Mouse (Mus musculus) hindbrain, embryonic 11.5 days (tissue): ENCODE measurements around the gene Fam124b. TPM values are rescaled to one million over a fixed set of nuclear protein-coding genes. Genes with fewer than 3 reads are reported as not detected.

Source experiments
- ATAC-seq: fragments of 200-750 bp; cut with Nextera tagmentation; 2 replicates; pipeline ENCODE4 v1.8.0; 2017; ENCODE audit warnings: mild to moderate bottlenecking, moderate TSS enrichment, moderate library complexity; ENCODE audit not compliant: low FRiP score
- DNase-seq: peaks from one replicate; pipeline ENCODE4 v3.0.0-alpha.2; 2015; ENCODE audit warnings: low spot score
- H3K27ac ChIP-seq: fragments of 300-500 bp; sonication (generic); 2 replicates; pipeline ENCODE4 v1.5.1; 2014; ENCODE audit warnings: mild to moderate bottlenecking, low read depth, low read length
- H3K27me3 ChIP-seq: fragments of 300-500 bp; sonication (generic); 2 replicates; pipeline ENCODE4 v1.6.1; 2014; ENCODE audit warnings: mild to moderate bottlenecking, low read length, moderate library complexity, mixed read lengths; ENCODE audit not compliant: control insufficient read depth, insufficient read depth
- H3K36me3 ChIP-seq: fragments of 300-500 bp; sonication (generic); 2 replicates; pipeline ENCODE4 v1.6.1; 2014; ENCODE audit warnings: mild to moderate bottlenecking, low read length, moderate library complexity, mixed read lengths; ENCODE audit not compliant: control insufficient read depth, insufficient read depth
- H3K4me1 ChIP-seq: fragments of 300-500 bp; sonication (generic); replicated peaks from 2 replicates; pipeline ENCODE4 v1.6.1; 2014; ENCODE audit warnings: low read length, mixed read lengths; ENCODE audit not compliant: control insufficient read depth, insufficient read depth
- H3K4me2 ChIP-seq: fragments of 300-500 bp; sonication (generic); replicated peaks from 2 replicates; pipeline ENCODE4 v1.6.1; 2014; ENCODE audit warnings: mild to moderate bottlenecking, low read depth, low read length
- H3K4me3 ChIP-seq: fragments of 300-500 bp; sonication (generic); 2 replicates; pipeline ENCODE4 v1.5.1; 2014; ENCODE audit warnings: low read depth, low read length
- H3K9ac ChIP-seq: fragments of 300-500 bp; sonication (generic); 2 replicates; pipeline ENCODE4 v1.6.1; 2014; ENCODE audit warnings: low read depth, low read length
- H3K9me3 ChIP-seq: fragments of 300-500 bp; sonication (generic); 2 replicates; pipeline ENCODE4 v1.6.1; 2016; ENCODE audit warnings: low read length; ENCODE audit not compliant: control insufficient read depth
- whole genome bisulfite sequencing: fragments of 180-500 bp; shearing (Covaris S2); extraction: QIAGEN DNeasy Blood & Tissue Kit; methylation state at CpG from one replicate; pipeline ENCODE4 v1.1.7; 2014; 5-methylcytosine and 5-hydroxymethylcytosine counted together
- polyA plus RNA-seq: library from polyadenylated mRNA; unstranded; fragments of >200 nt; fragmentation: Nextera tagmentation; extraction: Ambion mirVana; gene quantifications from 2 replicates; pipeline ENCODE4 v1.2.1, GENCODE M21; 2014

Gene Fam124b
- polyA plus RNA-seq, 1 experiment from 2014 or later = 0.46 TPM

DNA sequence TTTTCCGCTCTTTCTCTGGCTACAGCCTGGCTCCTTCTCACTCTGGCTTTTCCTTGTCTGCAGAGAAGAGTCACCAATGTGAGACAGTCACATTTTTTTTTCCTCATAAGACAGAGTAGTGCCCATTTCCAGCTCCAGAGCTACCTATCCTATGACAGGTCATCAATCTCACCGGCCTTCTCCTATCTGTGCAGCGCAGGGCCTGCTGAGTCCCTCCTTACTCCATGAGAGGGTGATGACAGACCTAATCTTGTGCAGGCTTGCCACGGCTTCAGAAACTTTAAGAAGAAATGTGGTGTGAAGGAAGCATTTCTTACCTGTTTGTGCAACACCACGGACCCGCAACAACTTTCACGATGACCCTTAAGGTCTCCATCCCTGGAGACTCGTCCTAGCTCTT is 25.4 kb downstream of the Fam124b start:
- H3K4me2 ChIP-seq = no peak overlapping the region
- H3K36me3 ChIP-seq = no peaks in the 10 kb centered on the region
- no peak overlapping the region for H3K4me3 ChIP-seq
- no peak for DNase-seq
- H3K27me3 ChIP-seq = no peaks in the 10 kb centered on the region
- H3K9ac ChIP-seq = no peak overlapping the region
- H3K9me3 ChIP-seq = no peaks in the 10 kb centered on the region
- no peaks in the 10 kb centered on the region for H3K4me1 ChIP-seq
- no peak overlapping the region for H3K27ac ChIP-seq
- 92% methylated on average over 8 of the region's 8 CpGs for WGBS
- ATAC-seq = no peak

DNA sequence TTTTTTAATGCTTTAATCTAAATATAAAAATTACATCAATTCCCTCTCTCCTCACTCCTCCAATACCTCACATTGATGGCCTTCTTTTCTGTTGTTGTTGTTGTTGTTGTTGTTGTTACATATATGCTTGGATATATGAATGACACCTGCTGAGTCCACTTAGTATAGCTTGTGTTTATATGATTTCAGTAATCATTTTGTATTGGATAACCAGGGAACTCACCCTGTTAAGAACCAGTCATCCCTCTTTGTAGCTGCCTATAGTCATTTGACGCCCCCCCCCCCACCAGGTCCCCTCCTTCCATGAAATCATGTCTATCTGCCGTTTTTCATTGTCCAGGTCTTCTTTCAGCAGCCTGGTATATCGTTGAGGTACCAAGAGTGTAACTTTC is 36.9 kb downstream of the Fam124b start:
- H3K27ac ChIP-seq = no peak overlapping the region
- H3K9ac ChIP-seq = no peak overlapping the region
- no peaks in the 10 kb centered on the region for H3K9me3 ChIP-seq
- 72% methylated on average over 3 of the region's 3 CpGs for WGBS
- no peak for DNase-seq
- no peaks in the 10 kb centered on the region for H3K4me1 ChIP-seq
- no peaks in the 10 kb centered on the region for H3K36me3 ChIP-seq
- H3K4me2 ChIP-seq = no peak overlapping the region
- H3K4me3 ChIP-seq = no peak overlapping the region
- H3K27me3 ChIP-seq = no peaks in the 10 kb centered on the region
- 0 out of 2 replicates have a peak, but pooled peaks have one; percentile 38 for ATAC-seq

DNA sequence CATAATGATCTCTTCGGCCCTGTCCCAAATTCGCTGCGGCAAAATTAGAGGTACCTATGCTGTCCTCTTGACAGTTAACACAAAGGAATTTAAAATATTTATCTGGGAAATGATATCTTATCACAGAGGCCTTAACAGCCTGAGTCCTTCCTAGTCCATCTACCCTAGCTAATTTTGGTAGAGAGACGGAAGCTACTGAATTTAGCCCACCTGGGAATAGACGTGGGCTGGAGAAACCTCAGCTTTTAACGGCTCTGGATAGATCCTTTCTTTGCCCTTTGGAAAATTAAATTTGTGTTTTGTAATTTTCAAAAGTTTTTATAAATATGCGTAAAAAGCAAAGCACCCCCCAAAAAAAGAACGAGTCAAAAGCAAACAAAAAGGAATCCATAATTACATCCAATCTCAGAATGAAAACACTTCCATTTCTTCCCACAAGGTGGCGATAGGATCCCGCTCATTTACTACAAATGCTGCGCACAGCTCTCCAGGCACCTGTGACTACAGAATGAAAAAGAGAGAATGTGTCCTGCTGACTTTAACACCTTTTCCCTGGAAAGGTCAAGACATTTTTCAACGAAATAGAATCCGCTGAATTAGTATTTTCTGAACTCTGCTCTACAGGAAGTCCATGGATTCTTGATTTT is 37.4 kb downstream of the Fam124b start:
- no peaks in the 10 kb centered on the region for H3K27me3 ChIP-seq
- H3K9ac ChIP-seq = no peak overlapping the region
- H3K4me3 ChIP-seq = no peak overlapping the region
- peak; percentile 81 for DNase-seq
- ATAC-seq = peak; percentile 56; the same call in 1 of the 2 replicates
- no peak overlapping the region for H3K4me2 ChIP-seq
- no peaks in the 10 kb centered on the region for H3K36me3 ChIP-seq
- H3K4me1 ChIP-seq = no peaks in the 10 kb centered on the region
- 39% methylated on average over 13 of the region's 13 CpGs for WGBS
- no peaks in the 10 kb centered on the region for H3K9me3 ChIP-seq
- no peak overlapping the region for H3K27ac ChIP-seq

DNA sequence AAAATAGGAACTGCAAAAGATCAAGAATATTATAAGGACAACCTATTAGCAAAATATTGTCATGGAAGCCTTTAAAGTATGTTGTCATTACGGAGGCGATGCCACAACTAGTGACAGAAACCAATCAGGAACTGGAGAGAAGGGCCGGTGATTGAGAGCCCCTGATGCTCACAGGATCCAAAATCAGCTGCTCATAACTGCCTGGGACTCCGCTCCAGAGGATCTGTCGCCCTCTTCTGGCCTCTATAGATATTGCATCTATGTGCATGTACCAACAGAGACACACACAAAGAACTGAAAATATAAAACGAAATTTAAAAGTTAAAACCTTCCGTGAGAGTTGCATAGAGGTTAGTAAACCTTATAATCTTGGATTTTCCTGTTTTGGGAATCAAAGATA is 38.1 kb downstream of the Fam124b start:
- Histone ChIP-seq H3K36me3 (no peaks in the 10 kb centered on the region), H3K9me3 (no peaks in the 10 kb centered on the region), H3K4me3 (no peak overlapping the region), H3K27me3 (no peaks in the 10 kb centered on the region), H3K4me1 (no peaks in the 10 kb centered on the region), H3K4me2 (no peak overlapping the region), H3K9ac (no peak overlapping the region), H3K27ac (no peak overlapping the region)
- ATAC-seq (no peak), DNase-seq (peak; percentile 47)
- 60% methylated on average over 7 of the region's 7 CpGs for WGBS

DNA sequence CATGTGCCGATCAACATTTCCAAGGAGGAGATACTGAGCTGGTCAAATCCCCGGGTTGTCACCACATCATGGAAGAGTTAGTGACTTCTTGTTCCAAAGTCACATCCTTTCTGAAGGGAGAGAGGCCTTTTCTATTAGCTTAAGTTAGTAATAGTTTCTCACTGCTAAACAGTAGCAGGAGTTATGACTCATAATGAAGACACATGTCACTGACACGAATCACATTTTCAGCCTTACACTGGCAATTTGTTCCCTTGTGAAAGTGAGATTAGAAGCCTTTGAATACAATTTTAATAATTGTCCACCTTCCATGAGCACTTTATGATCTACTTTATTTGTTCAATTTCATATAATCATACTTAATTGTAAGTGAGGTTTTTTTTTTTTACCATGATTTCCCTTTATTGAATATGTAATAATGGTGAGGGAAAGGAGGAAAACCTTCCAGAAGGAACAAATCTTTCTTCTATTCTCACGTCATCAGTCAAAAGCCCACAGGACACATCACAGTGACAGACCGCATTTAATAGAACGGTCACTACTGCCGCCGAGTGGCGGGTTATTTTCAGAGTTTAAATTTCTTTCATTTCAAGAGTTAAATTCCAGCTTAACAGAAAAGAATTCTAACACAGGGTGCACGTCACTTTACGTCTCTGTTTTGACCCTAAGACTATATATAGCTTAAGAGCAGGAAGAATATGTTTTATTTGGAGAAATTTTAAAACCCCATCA is 40.5 kb downstream of the Fam124b start:
- no peaks in the 10 kb centered on the region for H3K27me3 ChIP-seq
- 72% methylated on average over 11 of the region's 11 CpGs for WGBS

DNA sequence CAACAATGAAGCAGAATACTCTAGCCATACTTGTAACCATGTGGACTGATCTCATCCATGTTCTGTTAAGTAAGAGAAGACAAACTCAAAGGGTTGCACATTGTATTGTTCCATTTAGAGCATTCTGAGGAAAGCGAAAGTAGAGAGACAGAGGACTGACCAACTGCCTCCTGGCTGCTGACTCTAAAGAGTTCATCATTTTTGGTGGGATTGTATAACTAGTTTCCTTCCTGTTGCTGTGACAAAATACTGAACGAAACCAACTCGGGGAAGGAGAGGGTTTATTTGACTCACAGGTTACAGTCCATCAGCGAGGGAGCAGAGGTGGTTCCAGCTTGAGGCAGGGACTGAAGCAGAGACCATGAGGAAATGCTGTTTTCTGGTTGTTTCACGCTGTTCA is 50.6 kb downstream of the Fam124b start:
- no peak for ATAC-seq

More for the DNA sequence above, 40.5 kb downstream of the Fam124b start:
- Histone ChIP-seq H3K4me3 (no peak overlapping the region), H3K36me3 (no peaks in the 10 kb centered on the region), H3K27ac (no peak overlapping the region), H3K9ac (no peak overlapping the region), H3K4me2 (no peak overlapping the region), H3K4me1 (no peaks in the 10 kb centered on the region), H3K9me3 (no peaks in the 10 kb centered on the region)
- DNase-seq = peak; percentile 10
- no peak for ATAC-seq

DNA sequence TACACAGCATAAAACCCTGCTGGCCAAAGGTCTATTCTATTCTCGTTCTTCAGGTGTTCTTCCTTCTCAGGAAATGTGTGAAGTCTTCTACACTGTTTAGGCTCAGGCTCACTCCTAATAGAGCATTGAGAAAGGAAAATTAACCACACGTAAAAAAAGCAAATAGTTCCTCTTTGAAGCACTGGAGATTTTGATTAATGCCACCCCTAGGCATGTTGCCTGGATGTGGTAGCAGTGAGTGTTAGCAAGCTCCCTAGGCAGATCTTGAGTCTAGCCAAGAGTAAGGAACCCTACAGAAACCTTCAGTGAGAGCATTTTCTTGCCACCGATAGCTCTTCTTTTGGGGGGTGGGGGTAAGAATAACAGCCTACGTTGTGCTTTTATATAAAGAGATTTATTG is 51.7 kb downstream of the Fam124b start:
- H3K36me3 ChIP-seq = no peaks in the 10 kb centered on the region
- no peak overlapping the region for H3K27ac ChIP-seq
- DNase-seq = no peak

More for the DNA sequence above, 50.6 kb downstream of the Fam124b start:
- Histone ChIP-seq H3K27me3 (no peaks in the 10 kb centered on the region), H3K36me3 (no peaks in the 10 kb centered on the region), H3K4me1 (no peaks in the 10 kb centered on the region), H3K9me3 (no peaks in the 10 kb centered on the region), H3K4me3 (no peak overlapping the region), H3K4me2 (no peak overlapping the region), H3K27ac (no peak overlapping the region), H3K9ac (no peak overlapping the region)
- WGBS = 89% methylated on average over 5 of the region's 5 CpGs
- DNase-seq = no peak

DNA sequence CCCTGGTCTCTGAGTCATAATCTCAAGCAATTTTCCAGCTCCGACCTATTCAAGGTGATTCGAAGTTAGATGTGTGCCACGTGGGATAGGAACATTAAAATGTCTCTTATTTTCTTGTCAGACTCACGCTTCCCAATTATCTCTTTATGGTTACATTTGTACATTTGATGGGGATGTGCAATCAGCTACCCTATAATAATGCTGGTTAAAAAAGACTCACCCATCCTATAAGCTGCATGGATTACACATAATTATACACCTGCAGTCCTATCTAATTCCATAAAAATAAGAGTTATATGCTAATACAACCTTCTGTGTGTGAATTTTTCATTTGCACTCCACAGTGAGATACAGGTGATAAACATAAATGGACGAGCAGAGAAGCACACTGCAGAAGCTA is 52.9 kb downstream of the Fam124b start:
- no peak overlapping the region for H3K4me3 ChIP-seq
- no peaks in the 10 kb centered on the region for H3K4me1 ChIP-seq
- WGBS = 91% methylated on average over 5 of the region's 5 CpGs
- DNase-seq (no peak), ATAC-seq (no peak)
- no peak overlapping the region for H3K9ac ChIP-seq
- no peaks in the 10 kb centered on the region for H3K9me3 ChIP-seq
- no peaks in the 10 kb centered on the region for H3K36me3 ChIP-seq
- no peaks in the 10 kb centered on the region for H3K27me3 ChIP-seq
- no peak overlapping the region for H3K27ac ChIP-seq
- no peak overlapping the region for H3K4me2 ChIP-seq

More for the DNA sequence above, 51.7 kb downstream of the Fam124b start:
- H3K4me1 ChIP-seq = no peaks in the 10 kb centered on the region
- no peak overlapping the region for H3K4me3 ChIP-seq
- no peak for ATAC-seq
- no peaks in the 10 kb centered on the region for H3K9me3 ChIP-seq
- WGBS = 86% methylated on average over 4 of the region's 4 CpGs
- H3K9ac ChIP-seq = no peak overlapping the region
- no peaks in the 10 kb centered on the region for H3K27me3 ChIP-seq
- H3K4me2 ChIP-seq = no peak overlapping the region

DNA sequence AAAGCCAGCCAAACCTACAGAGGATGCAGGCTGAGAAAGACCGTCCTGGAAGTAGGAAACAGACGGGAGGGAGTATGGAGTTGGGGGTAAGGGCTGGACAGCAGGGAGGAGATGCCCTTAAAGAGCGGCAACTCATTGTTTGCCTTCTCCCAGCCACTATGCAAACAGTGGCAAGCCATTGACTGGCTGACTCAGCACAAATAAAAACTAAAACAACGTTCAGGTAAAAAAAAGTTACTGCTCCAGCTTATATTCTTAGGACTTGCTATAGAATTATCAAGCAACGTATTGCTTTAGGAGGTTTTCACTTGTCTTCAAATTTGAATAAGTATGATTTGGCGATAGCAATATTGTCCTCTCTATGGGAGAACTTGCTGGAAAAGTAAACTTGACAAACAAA is 55.3 kb downstream of the Fam124b start:
- Histone ChIP-seq H3K27ac (no peak overlapping the region), H3K4me3 (no peak overlapping the region), H3K9me3 (no peaks in the 10 kb centered on the region), H3K36me3 (no peaks in the 10 kb centered on the region), H3K4me1 (no peaks in the 10 kb centered on the region), H3K27me3 (no peaks in the 10 kb centered on the region), H3K4me2 (no peak overlapping the region), H3K9ac (no peak overlapping the region)
- DNase-seq (no peak), ATAC-seq (no peak)
- 59% methylated on average over 6 of the region's 6 CpGs for WGBS
